Mouse (Mus musculus): Measurements from ENCODE around the gene Cxcr6. TPM values are rescaled to one million over a fixed set of nuclear protein-coding genes. Genes with fewer than 3 reads are reported as not detected.
"Not testable (repeated sequence)": the region's sequence is repeated elsewhere in the genome, so short reads cannot be mapped to it uniquely, and the experiment has no call there.

Cxcr6 gene
- not detected for total RNA-seq (2021)

GRCm38 (mm10) chr9:123806267-123806666 is at the start of gene Cxcr6:
Gene Cxcr6, plus strand, starts transcription at chr9:123806475.
- intact Hi-C loops (cut with DNase I): no loop called here
- no peak for DNase-seq (ENCODE audit: extremely low spot score in 1 of 2, low spot score in 2 of 2)

GRCm38 (mm10) chr9:123756752-123757151 is 49.5 kb upstream of the Cxcr6 start:
- intact Hi-C loops (cut with DNase I): no loop called here
- no peak for DNase-seq (ENCODE audit: extremely low spot score in 1 of 2, low spot score in 2 of 2)

- no peak for DNase-seq (ENCODE audit: extremely low spot score in 1 of 2, low spot score in 2 of 2)
- intact Hi-C loops (cut with DNase I): no loop called here
Observed at GRCm38 (mm10) chr9:123757326-123757725, 48.9 kb upstream of the Cxcr6 start.

GRCm38 (mm10) chr9:123758156-123758555 is 48.1 kb upstream of the Cxcr6 start:
- intact Hi-C loops (cut with DNase I): no loop called here
- DNase-seq (ENCODE audit: extremely low spot score in 1 of 2, low spot score in 2 of 2): no peak

- intact Hi-C loops (cut with DNase I): no loop called here
- DNase-seq (ENCODE audit: extremely low spot score in 1 of 2, low spot score in 2 of 2): no peak
Observed at GRCm38 (mm10) chr9:123758645-123759044, 47.6 kb upstream of the Cxcr6 start.

GRCm38 (mm10) chr9:123760806-123761205 is 45.5 kb upstream of the Cxcr6 start:
- no peak for DNase-seq (ENCODE audit: extremely low spot score in 1 of 2, low spot score in 2 of 2)
- intact Hi-C loops (cut with DNase I): no loop called here

- DNase-seq (ENCODE audit: extremely low spot score in 1 of 2, low spot score in 2 of 2): no peak
- intact Hi-C loops (cut with DNase I): no loop called here
Observed at GRCm38 (mm10) chr9:123762886-123763285, 43.4 kb upstream of the Cxcr6 start.

- no peak for DNase-seq (ENCODE audit: extremely low spot score in 1 of 2, low spot score in 2 of 2)
- intact Hi-C loops (cut with DNase I): no loop called here
Observed at GRCm38 (mm10) chr9:123763771-123764170, 42.5 kb upstream of the Cxcr6 start.

- no peak for DNase-seq (ENCODE audit: extremely low spot score in 1 of 2, low spot score in 2 of 2)
- intact Hi-C loops (cut with DNase I): no loop called here
Observed at GRCm38 (mm10) chr9:123766996-123767395, 39.3 kb upstream of the Cxcr6 start.

GRCm38 (mm10) chr9:123768443-123768842 is 37.8 kb upstream of the Cxcr6 start:
- intact Hi-C loops (cut with DNase I): no loop called here

GRCm38 (mm10) chr9:123769532-123769931 is 36.7 kb upstream of the Cxcr6 start:
- intact Hi-C loops (cut with DNase I): no loop called here
- no peak for DNase-seq (ENCODE audit: extremely low spot score in 1 of 2, low spot score in 2 of 2)

More at GRCm38 (mm10) chr9:123768443-123768842, 37.8 kb upstream of the Cxcr6 start:
- no peak for DNase-seq (ENCODE audit: extremely low spot score in 1 of 2, low spot score in 2 of 2)

- intact Hi-C loops (cut with DNase I): not testable (repeated sequence)
Observed at GRCm38 (mm10) chr9:123773299-123773698, 33.0 kb upstream of the Cxcr6 start.

GRCm38 (mm10) chr9:123788855-123789529 is 17.3 kb upstream of the Cxcr6 start:
- intact Hi-C loops (cut with DNase I): no loop called here
- peak; percentile 2 to 26 for DNase-seq (ENCODE audit: extremely low spot score in 1 of 2, low spot score in 2 of 2)

More at GRCm38 (mm10) chr9:123773299-123773698, 33.0 kb upstream of the Cxcr6 start:
- DNase-seq (ENCODE audit: extremely low spot score in 1 of 2, low spot score in 2 of 2): not testable (repeated sequence)

- intact Hi-C loops (cut with DNase I): loop anchor here (5.0 kb wide), 2 partner anchors 79 to 159 kb away; partner anchors contain the start of gene Lztfl1
Observed at GRCm38 (mm10) chr9:123796174-123796573, 10.1 kb upstream of the Cxcr6 start.

GRCm38 (mm10) chr9:123801527-123801926 is 4.7 kb upstream of the Cxcr6 start:
- no peak for DNase-seq (ENCODE audit: extremely low spot score in 1 of 2, low spot score in 2 of 2)
- intact Hi-C loops (cut with DNase I): no loop called here

More at GRCm38 (mm10) chr9:123796174-123796573, 10.1 kb upstream of the Cxcr6 start:
- peak; percentile 16 to 39 for DNase-seq (ENCODE audit: extremely low spot score in 1 of 2, low spot score in 2 of 2)

GRCm38 (mm10) chr9:123802421-123802820 is 3.9 kb upstream of the Cxcr6 start:
- DNase-seq (ENCODE audit: extremely low spot score in 1 of 2, low spot score in 2 of 2): no peak
- intact Hi-C loops (cut with DNase I): no loop called here

- intact Hi-C loops (cut with DNase I): no loop called here
- DNase-seq (ENCODE audit: extremely low spot score in 1 of 2, low spot score in 2 of 2): no peak
Observed at GRCm38 (mm10) chr9:123802896-123803295, 3.4 kb upstream of the Cxcr6 start.

- intact Hi-C loops (cut with DNase I): no loop called here
- no peak for DNase-seq (ENCODE audit: extremely low spot score in 1 of 2, low spot score in 2 of 2)
Observed at GRCm38 (mm10) chr9:123805241-123805640, 1.0 kb upstream of the Cxcr6 start.

- intact Hi-C loops (cut with DNase I): no loop called here
- no peak for DNase-seq (ENCODE audit: extremely low spot score in 1 of 2, low spot score in 2 of 2)
Observed at GRCm38 (mm10) chr9:123808583-123808982, 2.3 kb downstream of the Cxcr6 start.

- DNase-seq (ENCODE audit: extremely low spot score in 1 of 2, low spot score in 2 of 2): no peak
- intact Hi-C loops (cut with DNase I): no loop called here
Observed at GRCm38 (mm10) chr9:123811831-123812230, 5.6 kb downstream of the Cxcr6 start.

- intact Hi-C loops (cut with DNase I): no loop called here
- DNase-seq (ENCODE audit: extremely low spot score in 1 of 2, low spot score in 2 of 2): no peak
Observed at GRCm38 (mm10) chr9:123814326-123814725, 8.1 kb downstream of the Cxcr6 start.

All from left cerebral cortex, postnatal 10 days (tissue).